Mouse (Mus musculus) adrenal gland, adult 2 months (tissue): ENCODE measurements around the gene Melk. TPM values are rescaled to one million over a fixed set of nuclear protein-coding genes. Genes with fewer than 3 reads are reported as not detected.

Experiments
- DNase-seq: peaks from one replicate; pipeline ENCODE4 v3.0.0; 2021
- long read RNA-seq: library from polyadenylated mRNA; stranded (forward); transcript quantifications from one replicate; pipeline ENCODE4 v2.0.0, GENCODE M21; 2021
- polyA plus RNA-seq: library from polyadenylated mRNA; depleted of rRNA; stranded (reverse); fragments of >200 nt; gene quantifications from 2 replicates; pipeline ENCODE4 v1.2.3, GENCODE M21; 2012; rRNA removed
- total RNA-seq, 2 experiments: library from RNA; stranded (reverse); gene quantifications; 2 replicates each; pipeline ENCODE4 v1.2.3; 2021

The Melk gene
- under 1 TPM; 0.72 to 0.86 TPM for total RNA-seq
- 0.22 TPM in 2 replicates for polyA plus RNA-seq
- long read RNA-seq = 0 reads

GRCm38 (mm10) chr4:44300781-44301750 lies at the start of gene Melk:
TSS of gene Melk (plus strand) at chr4:44300876.
- DNase-seq = peak; percentile 82

- DNase-seq = no peak
Observed at GRCm38 (mm10) chr4:44251521-44251920, 49.2 kb upstream of the Melk start.

- no peak for DNase-seq
Observed at GRCm38 (mm10) chr4:44251966-44252916, 48.4 kb upstream of the Melk start.

- no peak for DNase-seq
Observed at GRCm38 (mm10) chr4:44253191-44253590, 47.5 kb upstream of the Melk start.

GRCm38 (mm10) chr4:44254579-44254978 lies 46.1 kb upstream of the Melk start:
- DNase-seq = no peak

- no peak for DNase-seq
Observed at GRCm38 (mm10) chr4:44259126-44259525, 41.5 kb upstream of the Melk start.

- peak; percentile 38 for DNase-seq
Observed at GRCm38 (mm10) chr4:44260244-44260643, 40.4 kb upstream of the Melk start.

- no peak for DNase-seq
Observed at GRCm38 (mm10) chr4:44265500-44265899, 35.2 kb upstream of the Melk start.

- DNase-seq = no peak
Observed at GRCm38 (mm10) chr4:44267437-44267836, 33.2 kb upstream of the Melk start.

- DNase-seq = no peak
Observed at GRCm38 (mm10) chr4:44269376-44269817, 31.3 kb upstream of the Melk start.

- no peak for DNase-seq
Observed at GRCm38 (mm10) chr4:44271134-44271533, 29.5 kb upstream of the Melk start.

GRCm38 (mm10) chr4:44281597-44282265 lies 18.9 kb upstream of the Melk start:
- peak; percentile 14 for DNase-seq

- DNase-seq = peak; percentile 43
Observed at GRCm38 (mm10) chr4:44292534-44292933, 8.1 kb upstream of the Melk start.

- no peak for DNase-seq
Observed at GRCm38 (mm10) chr4:44295837-44296236, 4.8 kb upstream of the Melk start.

GRCm38 (mm10) chr4:44306585-44306984 lies 5.9 kb downstream of the Melk start:
- DNase-seq = no peak

- DNase-seq = no peak
Observed at GRCm38 (mm10) chr4:44310429-44310828, 9.8 kb downstream of the Melk start.

- no peak for DNase-seq
Observed at GRCm38 (mm10) chr4:44310911-44311310, 10.2 kb downstream of the Melk start.

- no peak for DNase-seq
Observed at GRCm38 (mm10) chr4:44316270-44316809, 15.7 kb downstream of the Melk start.

- no peak for DNase-seq
Observed at GRCm38 (mm10) chr4:44320448-44320847, 19.8 kb downstream of the Melk start.

- DNase-seq = no peak
Observed at GRCm38 (mm10) chr4:44322124-44322523, 21.4 kb downstream of the Melk start.

GRCm38 (mm10) chr4:44325453-44325852 lies 24.8 kb downstream of the Melk start:
- no peak for DNase-seq
